Mouse (Mus musculus): ENCODE results near the gene Pitpnm3.

DNA sequence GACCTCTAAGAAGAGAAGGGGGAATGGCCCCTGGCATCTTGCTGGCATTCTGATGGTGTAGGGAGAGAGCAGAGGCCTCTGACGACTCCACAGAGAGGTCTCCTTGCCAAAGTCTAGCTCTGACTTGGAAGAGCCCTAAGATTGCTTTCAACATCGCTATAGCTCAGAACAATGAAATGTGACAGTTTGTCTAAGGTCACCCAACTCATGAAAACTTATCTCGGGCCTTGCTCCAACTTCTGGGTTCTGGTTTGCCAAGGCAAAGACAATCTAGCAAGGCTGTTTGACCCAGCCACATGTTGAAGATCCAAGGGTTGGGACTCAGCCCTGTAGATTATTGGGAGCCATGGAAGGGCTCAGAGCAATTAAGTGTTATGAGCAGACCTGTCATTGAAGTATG is 91.3 kb downstream of the Pitpnm3 start:
- TF ChIP-seq CTCF (IDR thresholded peaks at IDR 0.05; ENCODE audit: low read depth, low read length) (no peak), POLR2A (IDR thresholded peaks at IDR 0.05; ENCODE audit: extremely low read depth, insufficient read depth, low read length) (no peak)
